Mouse (Mus musculus) neutrophil, adult 5-6 weeks (primary cell): Measurements from ENCODE around the gene Lrmda. TPM values are rescaled to one million over a fixed set of nuclear protein-coding genes. Genes with fewer than 3 reads are reported as not detected.

ENCODE experiments used
- ATAC-seq: fragments of 151-379, 151-347 bp; 2 replicates; pipeline ENCODE4 v1.8.0; 2017; ENCODE audit warnings: mild to moderate bottlenecking, moderate TSS enrichment; ENCODE audit not compliant: insufficient number of reproducible peaks, poor library complexity, low FRiP score, severe bottlenecking; ENCODE audit errors: extremely low read depth
- total RNA-seq: library from RNA; stranded (forward); fragments of 200-1000 nt; gene quantifications from 2 replicates; pipeline ENCODE4 v1.2.3, GENCODE M21; 2017

Lrmda gene
- total RNA-seq, 1 experiment from 2014 or later, result 5.2 TPM

GRCm38 (mm10) chr14:22949466-22949865 is 930.0 kb downstream of the Lrmda start:
- ATAC-seq, result no peak

- no peak for ATAC-seq
Observed at GRCm38 (mm10) chr14:22952981-22953380, 933.5 kb downstream of the Lrmda start.

- ATAC-seq, result no peak
Observed at GRCm38 (mm10) chr14:22960166-22960565, 940.7 kb downstream of the Lrmda start.

GRCm38 (mm10) chr14:22964796-22965660 is 945.5 kb downstream of the Lrmda start:
- ATAC-seq, result no peak

GRCm38 (mm10) chr14:22968705-22969104 is 949.2 kb downstream of the Lrmda start:
- ATAC-seq, result no peak

DNA sequence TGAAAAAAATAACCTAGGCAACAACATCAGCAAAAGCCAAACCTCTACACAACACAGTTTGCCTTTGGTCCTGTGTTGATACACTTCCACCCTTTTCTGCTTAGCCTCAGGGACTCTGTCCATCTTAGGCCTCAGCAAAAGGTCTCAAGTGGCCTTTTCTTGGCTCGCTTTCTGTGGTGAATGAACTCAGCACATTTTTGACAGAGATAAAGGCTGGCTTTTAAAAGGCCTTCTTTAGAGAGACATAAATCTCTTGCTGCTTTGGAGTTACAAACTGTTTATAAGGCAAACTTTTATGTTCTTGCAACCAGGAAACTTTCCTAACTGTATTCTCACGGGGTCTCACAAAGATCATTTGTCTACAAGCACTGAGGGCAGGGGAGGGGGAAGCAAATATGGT is 967.2 kb downstream of the Lrmda start:
- no peak for ATAC-seq

- no peak for ATAC-seq
Observed at GRCm38 (mm10) chr14:22988090-22988669, 968.7 kb downstream of the Lrmda start.

- ATAC-seq, result no peak
Observed at GRCm38 (mm10) chr14:22995184-22995935, 975.8 kb downstream of the Lrmda start.

DNA sequence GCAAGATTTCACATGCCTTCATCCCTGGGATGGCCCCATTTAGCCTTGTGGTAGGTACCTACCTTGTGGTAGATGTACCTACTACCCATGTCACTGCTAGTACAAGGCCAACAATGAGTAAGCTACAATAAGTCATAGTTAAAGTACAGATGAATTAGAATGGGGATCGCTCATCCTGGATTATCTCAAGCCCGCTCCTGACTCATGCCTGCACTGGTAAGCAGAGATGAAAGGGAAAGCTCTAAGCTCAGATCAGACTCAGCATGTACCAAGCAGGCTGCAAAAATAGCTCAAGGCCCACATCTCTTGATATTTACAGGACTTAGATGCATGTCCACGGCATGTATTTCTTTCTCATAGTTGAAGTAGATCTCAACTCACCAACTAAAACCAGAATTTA is 979.4 kb downstream of the Lrmda start:
- ATAC-seq, result no peak

GRCm38 (mm10) chr14:23011989-23012388 is 992.5 kb downstream of the Lrmda start:
- no peak for ATAC-seq

DNA sequence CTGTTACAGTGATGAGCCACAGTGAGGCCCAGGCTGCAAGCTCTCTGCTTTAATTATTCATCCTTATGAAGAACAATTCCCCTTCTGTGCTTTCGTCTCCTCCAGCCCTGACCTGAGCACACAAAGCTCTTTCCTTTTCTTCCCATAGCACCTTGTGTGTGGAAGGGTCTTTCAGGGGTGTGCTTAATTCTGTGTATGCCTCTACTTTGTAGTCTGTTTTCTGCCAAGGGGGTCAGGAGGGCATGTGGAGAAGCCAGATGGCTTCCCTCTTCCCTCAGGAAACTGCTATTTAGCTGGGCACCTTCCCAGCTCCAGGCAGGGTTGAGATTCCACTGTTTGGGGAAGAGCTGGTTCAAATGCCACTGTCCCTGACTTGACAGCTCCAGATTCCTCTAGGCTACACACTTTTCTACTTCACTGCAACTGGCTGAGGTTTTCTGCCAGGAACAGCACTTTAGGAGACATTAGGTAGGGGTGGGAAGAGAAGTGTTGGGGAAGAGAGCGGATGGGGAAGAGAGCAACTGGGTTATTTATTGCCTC is 995.3 kb downstream of the Lrmda start:
- no peak for ATAC-seq

- no peak for ATAC-seq
Observed at GRCm38 (mm10) chr14:23015321-23016067, 996.0 kb downstream of the Lrmda start.

- ATAC-seq, result no peak
Observed at GRCm38 (mm10) chr14:23016068-23016611, 996.6 kb downstream of the Lrmda start.

GRCm38 (mm10) chr14:23041002-23041401 is 1021.5 kb downstream of the Lrmda start:
- no peak for ATAC-seq

DNA sequence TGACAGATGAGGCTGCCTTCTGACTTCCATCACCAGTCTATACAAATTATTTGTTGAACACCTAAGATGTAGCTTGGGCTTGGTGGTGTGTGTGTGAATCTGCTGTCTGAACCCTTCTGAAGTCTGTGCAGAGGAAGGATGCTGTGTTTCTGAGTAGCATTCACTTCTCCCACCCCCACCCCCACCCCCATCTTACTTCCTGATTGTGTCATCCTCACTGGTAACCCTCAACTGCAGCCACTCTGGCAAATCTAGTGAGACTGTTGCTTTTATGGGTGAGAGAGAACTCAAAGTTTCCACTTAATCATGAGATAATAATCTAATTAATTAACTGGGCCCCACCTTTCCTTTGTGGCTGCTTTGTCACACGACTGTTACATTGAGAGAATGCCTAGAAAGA is 1025.8 kb downstream of the Lrmda start:
- no peak for ATAC-seq

GRCm38 (mm10) chr14:23046330-23046729 is 1026.8 kb downstream of the Lrmda start:
- no peak for ATAC-seq

DNA sequence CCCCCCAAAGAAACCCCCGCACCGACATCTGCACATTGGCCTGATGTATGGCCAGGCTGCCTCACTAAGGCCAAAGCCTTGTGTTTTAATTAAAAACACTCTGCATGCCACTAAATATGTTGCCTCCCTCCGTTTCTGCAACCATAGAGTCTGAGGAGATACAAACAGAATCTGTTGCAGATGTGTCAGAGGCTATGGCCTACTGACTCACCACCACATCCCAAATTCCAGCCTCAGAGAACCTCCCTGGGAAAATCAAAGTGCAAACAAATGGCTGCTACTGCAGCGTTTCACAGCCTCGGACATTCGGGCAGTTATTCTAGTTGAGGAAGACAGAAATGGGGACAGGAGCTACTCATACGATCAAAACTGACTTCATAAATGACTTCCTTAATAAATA is 1031.9 kb downstream of the Lrmda start:
- no peak for ATAC-seq

DNA sequence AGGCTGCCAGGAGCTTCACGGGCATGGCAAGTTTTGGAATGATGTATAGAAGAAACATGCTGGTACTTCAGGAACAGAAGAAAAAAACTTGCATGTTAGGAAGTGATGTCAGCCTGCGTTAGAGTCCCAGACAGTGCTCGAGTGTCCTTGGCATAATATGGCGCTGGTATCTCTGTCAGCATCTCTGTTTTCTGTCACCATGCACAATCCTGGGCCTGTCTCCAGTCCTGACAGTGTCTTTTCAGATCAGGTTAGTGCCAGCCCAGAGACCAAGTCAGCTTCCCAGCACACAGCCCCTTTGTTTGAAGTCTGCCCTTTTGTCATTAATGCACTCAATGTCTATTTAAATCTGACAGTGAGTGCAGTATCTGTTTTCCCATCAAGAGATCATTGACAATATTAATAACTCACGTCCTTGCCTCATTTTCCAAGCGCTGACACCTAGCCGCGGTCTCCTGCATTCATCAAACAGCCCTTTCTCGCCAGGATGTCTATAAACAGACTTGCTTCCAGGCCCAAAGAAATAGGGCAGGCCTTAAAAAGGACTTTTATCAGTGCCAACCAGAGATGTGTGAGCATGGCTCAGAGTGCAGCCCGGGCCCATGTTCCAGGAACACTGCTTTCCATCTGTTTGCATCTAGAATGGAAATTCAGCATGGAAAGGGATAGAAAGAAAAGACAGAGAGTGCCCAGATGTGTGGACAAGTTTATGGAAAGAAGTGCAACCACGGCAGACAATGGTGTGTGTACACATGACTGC is 1033.5 kb downstream of the Lrmda start:
- no peak for ATAC-seq
